Mouse (Mus musculus) forebrain, embryonic 13.5 days (tissue): ENCODE results near the gene Cryz. TPM values are rescaled to one million over a fixed set of nuclear protein-coding genes. Genes with fewer than 3 reads are reported as not detected.

Experiments used
- ATAC-seq: fragments of 200-750 bp; cut with Nextera tagmentation; 2 replicates; pipeline ENCODE4 v1.8.0; 2017
- H3K27ac ChIP-seq: fragments of 300-500 bp; sonication (generic); 2 replicates; pipeline ENCODE4 v1.5.1; 2015; ENCODE audit warnings: inconsistent platforms, mild to moderate bottlenecking, moderate library complexity
- H3K27me3 ChIP-seq: fragments of 300-500 bp; sonication (generic); 2 replicates; pipeline ENCODE4 v1.6.1; 2015; ENCODE audit warnings: mild to moderate bottlenecking, inconsistent platforms
- H3K36me3 ChIP-seq: fragments of 300-500 bp; sonication (generic); 2 replicates; pipeline ENCODE4 v1.6.1; 2015; ENCODE audit warnings: mild to moderate bottlenecking, inconsistent platforms; ENCODE audit not compliant: poor library complexity, severe bottlenecking
- H3K4me1 ChIP-seq: fragments of 300-500 bp; sonication (generic); 2 replicates; pipeline ENCODE4 v1.6.1; 2015; ENCODE audit warnings: inconsistent platforms
- H3K4me2 ChIP-seq: fragments of 300-500 bp; sonication (generic); 2 replicates; pipeline ENCODE4 v1.6.1; 2015; ENCODE audit warnings: inconsistent platforms, mild to moderate bottlenecking, moderate library complexity
- H3K4me3 ChIP-seq: fragments of 300-500 bp; sonication (generic); 2 replicates; pipeline ENCODE4 v1.5.1; 2015; ENCODE audit warnings: mild to moderate bottlenecking, inconsistent platforms
- H3K9ac ChIP-seq: fragments of 300-500 bp; sonication (generic); 2 replicates; pipeline ENCODE4 v1.6.1; 2015; ENCODE audit warnings: mild to moderate bottlenecking, inconsistent platforms
- H3K9me3 ChIP-seq: fragments of 300-500 bp; sonication (generic); replicated peaks from 2 replicates; pipeline ENCODE4 v1.6.1; 2016; ENCODE audit warnings: inconsistent platforms
- WGBS: fragments of 180-500 bp; shearing (Covaris S2); methylation state at CpG from one replicate; pipeline ENCODE4 v1.1.7; 2015; 5-methylcytosine and 5-hydroxymethylcytosine counted together
- polyA plus RNA-seq: library from polyadenylated mRNA; unstranded; fragments of >200 nt; fragmentation: Nextera tagmentation; extraction: Ambion mirVana; gene quantifications from 2 replicates; pipeline ENCODE4 v1.2.1, GENCODE M21; 2015

The Cryz gene
- polyA plus RNA-seq, 1 experiment from 2014 or later: 11.5 TPM

- Histone ChIP-seq H3K4me2 (no peak overlapping the region), H3K9ac (no peak overlapping the region), H3K9me3 (no peaks in the 10 kb centered on the region), H3K27me3 (no peaks in the 10 kb centered on the region), H3K4me1 (peaks cover 5% of the 10 kb centered on the region; the same call in 1 of the 2 replicates), H3K36me3 (no peaks in the 10 kb centered on the region), H3K27ac (no peak overlapping the region), H3K4me3 (no peak overlapping the region)
- 76% methylated on average over 6 of the region's 6 CpGs for WGBS
- no peak for ATAC-seq
Observed at GRCm38 (mm10) chr3:154654284-154654683, 57.8 kb downstream of the Cryz start.

- H3K36me3 ChIP-seq: no peaks in the 10 kb centered on the region
- no peaks in the 10 kb centered on the region for H3K27me3 ChIP-seq
- H3K4me3 ChIP-seq: no peak overlapping the region
- no peaks in the 10 kb centered on the region for H3K9me3 ChIP-seq
- 84% methylated on average over 12 of the region's 12 CpGs for WGBS
- no peak overlapping the region for H3K27ac ChIP-seq
- no peak overlapping the region for H3K9ac ChIP-seq
- no peak overlapping the region for H3K4me2 ChIP-seq
- peaks cover under 1% of the 10 kb centered on the region; the same call in 1 of the 2 replicates for H3K4me1 ChIP-seq
- no peak for ATAC-seq
Observed at GRCm38 (mm10) chr3:154654901-154655300, 58.4 kb downstream of the Cryz start.

GRCm38 (mm10) chr3:154655711-154656110, 59.2 kb downstream of the Cryz start:
- no peak for ATAC-seq

GRCm38 (mm10) chr3:154663545-154663944, 67.0 kb downstream of the Cryz start, which contains the start of gene Erich3:
Erich3 (plus strand) TSS chr3:154663859.
- H3K9ac ChIP-seq: peak within 1 kb of the TSS; percentile 57
- H3K36me3 ChIP-seq: no peaks in the 10 kb centered on the region
- peaks cover 17% of the 10 kb centered on the region for H3K4me1 ChIP-seq
- H3K4me2 ChIP-seq: peak within 1 kb of the TSS; percentile 83
- H3K9me3 ChIP-seq: no peaks in the 10 kb centered on the region
- peak within 1 kb of the TSS; percentile 64 for H3K27ac ChIP-seq
- 16% methylated on average over 5 of the region's 7 CpGs for WGBS
- no peak for ATAC-seq
- H3K4me3 ChIP-seq: peak within 1 kb of the TSS; percentile 45
- H3K27me3 ChIP-seq: peaks cover 6% of the 10 kb centered on the region; the same call in 1 of the 2 replicates

More at GRCm38 (mm10) chr3:154655711-154656110, 59.2 kb downstream of the Cryz start:
- 90% methylated on average over 5 of the region's 5 CpGs for WGBS
- Histone ChIP-seq H3K36me3 (no peaks in the 10 kb centered on the region), H3K27me3 (no peaks in the 10 kb centered on the region), H3K4me2 (no peak overlapping the region), H3K4me3 (no peak overlapping the region), H3K9me3 (no peaks in the 10 kb centered on the region), H3K4me1 (no peaks in the 10 kb centered on the region), H3K27ac (no peak overlapping the region), H3K9ac (no peak overlapping the region)

GRCm38 (mm10) chr3:154663976-154664581, 67.6 kb downstream of the Cryz start:
- peak overlapping the region; percentile 64 for H3K27ac ChIP-seq
- H3K4me2 ChIP-seq: peak overlapping the region; percentile 83
- H3K4me1 ChIP-seq: peaks cover 17% of the 10 kb centered on the region
- H3K9ac ChIP-seq: peak overlapping the region; percentile 57
- H3K4me3 ChIP-seq: peak overlapping the region; percentile 45
- H3K9me3 ChIP-seq: no peaks in the 10 kb centered on the region
- no peaks in the 10 kb centered on the region for H3K36me3 ChIP-seq
- WGBS: 2% methylated on average over 25 of the region's 27 CpGs
- H3K27me3 ChIP-seq: peaks cover 6% of the 10 kb centered on the region; the same call in 1 of the 2 replicates
- ATAC-seq: peak; percentile 88

- Histone ChIP-seq H3K4me3 (peak overlapping the region; percentile 45), H3K9me3 (no peaks in the 10 kb centered on the region), H3K27me3 (peaks cover 6% of the 10 kb centered on the region; the same call in 1 of the 2 replicates), H3K4me2 (peak overlapping the region; percentile 83), H3K4me1 (peaks cover 17% of the 10 kb centered on the region), H3K27ac (peak overlapping the region; percentile 64), H3K36me3 (no peaks in the 10 kb centered on the region), H3K9ac (peak overlapping the region; percentile 57; the same call in 1 of the 2 replicates)
- WGBS: 33% methylated on average over 4 of the region's 4 CpGs
- no peak for ATAC-seq
Observed at GRCm38 (mm10) chr3:154664636-154665035, 68.1 kb downstream of the Cryz start.

- no peaks in the 10 kb centered on the region for H3K9me3 ChIP-seq
- H3K27me3 ChIP-seq: no peaks in the 10 kb centered on the region
- no peak overlapping the region for H3K4me2 ChIP-seq
- no peaks in the 10 kb centered on the region for H3K36me3 ChIP-seq
- no peak overlapping the region for H3K27ac ChIP-seq
- peaks cover 12% of the 10 kb centered on the region for H3K4me1 ChIP-seq
- no peak overlapping the region for H3K4me3 ChIP-seq
- no peak overlapping the region for H3K9ac ChIP-seq
- no peak for ATAC-seq
- 90% methylated on average over 3 of the region's 3 CpGs for WGBS
Observed at GRCm38 (mm10) chr3:154668485-154668884, 72.0 kb downstream of the Cryz start.

- Histone ChIP-seq H3K4me2 (no peak overlapping the region), H3K36me3 (no peaks in the 10 kb centered on the region), H3K9ac (no peak overlapping the region), H3K4me3 (no peak overlapping the region), H3K27ac (no peak overlapping the region), H3K27me3 (no peaks in the 10 kb centered on the region), H3K9me3 (no peaks in the 10 kb centered on the region), H3K4me1 (0 out of 2 replicates have a peak, but pooled peaks cover 3% of the 10 kb centered on the region)
- 83% methylated on average over 6 of the region's 6 CpGs for WGBS
- ATAC-seq: no peak
Observed at GRCm38 (mm10) chr3:154670584-154670983, 74.1 kb downstream of the Cryz start.

GRCm38 (mm10) chr3:154671013-154671412, 74.5 kb downstream of the Cryz start:
- Histone ChIP-seq H3K4me2 (no peak overlapping the region), H3K27ac (no peak overlapping the region), H3K4me1 (0 out of 2 replicates have a peak, but pooled peaks cover 3% of the 10 kb centered on the region), H3K9me3 (no peaks in the 10 kb centered on the region), H3K9ac (no peak overlapping the region), H3K4me3 (no peak overlapping the region), H3K27me3 (no peaks in the 10 kb centered on the region), H3K36me3 (no peaks in the 10 kb centered on the region)
- 66% methylated on average over 5 of the region's 5 CpGs for WGBS
- ATAC-seq: no peak

Other genes with a start within 250 kb of the Cryz start
- 13.3 and 14.1 TPM in 2 replicates for gene Tyw3, start 393 bp downstream of the Cryz start, polyA plus RNA-seq
- gene Erich3, start 67.1 kb downstream of the Cryz start, polyA plus RNA-seq: 0.70 and 0.79 TPM in 2 replicates